In the genomic region with DNA sequence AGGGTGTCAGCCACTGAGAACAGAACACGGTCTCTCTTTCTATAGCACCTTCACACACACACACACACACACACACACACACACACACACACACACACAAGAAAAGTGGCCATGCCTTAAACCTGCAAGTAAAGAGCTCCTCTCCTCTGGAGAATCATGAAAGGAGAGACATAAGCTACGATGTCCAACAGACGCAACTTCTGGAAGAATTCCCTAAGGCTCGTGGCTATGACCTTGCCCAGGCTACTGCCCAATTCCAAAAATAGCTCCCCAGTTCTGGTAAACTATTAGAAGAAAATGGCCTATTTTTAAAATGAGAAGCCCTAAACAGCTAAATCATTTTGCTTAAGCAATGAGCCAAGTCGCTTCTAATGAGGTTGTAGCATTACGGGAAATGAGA, we compare ENCODE assay signal across 20 mouse cellular contexts. TPM values are rescaled to one million over a fixed set of nuclear protein-coding genes. Genes with fewer than 3 reads are reported as not detected.
"Had no signal": no experiment of that assay in that cellular context is flagged by ENCODE, and none has a peak within 500 bp of the region (broad histone marks: within the 10 kb centered on the region; RNA-seq: fewer than 3 reads in every experiment).

No protein-coding gene starts in this region.

- H3K27ac ChIP-seq: kidney, postnatal 0 days; liver, embryonic 13.5 days; macrophage; neural tube, embryonic 12.5 days; stomach, embryonic 15.5 days had no signal

- H3K4me1 ChIP-seq: liver, embryonic 13.5 days; megakaryocyte, embryonic 14.5 days; stomach, embryonic 15.5 days had no signal

- DNase-seq: kidney, adult 8-10 months; kidney, postnatal 36 days; layer of hippocampus, adult 9-11 months; layer of hippocampus, postnatal 36 days; liver; liver, embryonic 13.5 days; liver, postnatal 0 days; right cerebral cortex, postnatal 4 days; thymus, adult 2 months; thymus, postnatal 25 days had no signal

- H3K4me3 ChIP-seq: liver, embryonic 13.5 days; megakaryocyte, embryonic 14.5 days; midbrain, embryonic 15.5 days; neural tube, embryonic 12.5 days; stomach, embryonic 15.5 days had no signal

- H3K36me3 ChIP-seq: liver, embryonic 13.5 days; midbrain, embryonic 15.5 days; neural tube, embryonic 12.5 days; stomach, embryonic 15.5 days had no signal

- ATAC-seq: liver, postnatal 0 days; midbrain, embryonic 15.5 days had no signal

- H3K9ac ChIP-seq: liver, embryonic 13.5 days; liver, postnatal 0 days; midbrain, embryonic 15.5 days; neural tube, embryonic 12.5 days; stomach, embryonic 15.5 days had no signal

- H3K27me3 ChIP-seq: liver, embryonic 13.5 days; megakaryocyte, embryonic 14.5 days; midbrain, embryonic 15.5 days; neural tube, embryonic 12.5 days; stomach, embryonic 15.5 days had no signal

- H3K4me2 ChIP-seq: liver, embryonic 13.5 days; midbrain, embryonic 11.5 days; midbrain, embryonic 15.5 days; neural tube, embryonic 12.5 days; stomach, embryonic 15.5 days had no signal

- H3K9me3 ChIP-seq: liver, embryonic 13.5 days; megakaryocyte, embryonic 14.5 days; midbrain, embryonic 15.5 days; neural tube, embryonic 12.5 days; stomach, embryonic 15.5 days had no signal

RNA-seq across cellular contexts. Expression of gene Pmfbp1, which starts 22.0 kb away (rescaled TPM):
- total RNA-seq: neutrophil, adult 5-6 weeks had no signal
- polyA plus RNA-seq: liver, embryonic 13.5 days; liver, postnatal 0 days; lung, embryonic 16.5 days; macrophage; spleen, adult 2 months; stomach, embryonic 15.5 days; thymus, adult 2 months had no signal
